Mouse (Mus musculus) kidney, postnatal 0 days (tissue): ENCODE data around the gene Cyp3a13. TPM values are rescaled to one million over a fixed set of nuclear protein-coding genes. Genes with fewer than 3 reads are reported as not detected.
A peak's percentile ranks its signal among the peaks of the same experiment; 100 is the strongest.

Source experiments
- ATAC-seq: fragments of 200-750 bp; cut with Nextera tagmentation; replicated peaks from 2 replicates; pipeline ENCODE4 v1.8.0; 2017; ENCODE audit warnings: low read depth, moderate number of reproducible peaks, moderate TSS enrichment, moderate library complexity; ENCODE audit not compliant: low FRiP score
- DNase-seq: peaks from one replicate; pipeline ENCODE4 v3.0.0-alpha.2; 2016; ENCODE audit warnings: low spot score
- H3K27ac ChIP-seq: fragments of 300-500 bp; sonication (generic); 2 replicates; pipeline ENCODE4 v1.5.1; 2014; ENCODE audit warnings: mild to moderate bottlenecking
- H3K27me3 ChIP-seq: fragments of 300-500 bp; sonication (generic); 2 replicates; pipeline ENCODE4 v1.6.1; 2014; ENCODE audit warnings: low read length, mixed read lengths; ENCODE audit not compliant: insufficient read depth
- H3K36me3 ChIP-seq: fragments of 300-500 bp; sonication (generic); 2 replicates; pipeline ENCODE4 v1.6.1; 2014; ENCODE audit warnings: low read length, mixed read lengths; ENCODE audit not compliant: insufficient read depth
- H3K4me1 ChIP-seq: fragments of 300-500 bp; sonication (generic); replicated peaks from 2 replicates; pipeline ENCODE4 v1.6.1; 2014; ENCODE audit warnings: antibody characterized with exemption, low read length, mixed read lengths; ENCODE audit not compliant: insufficient read depth
- H3K4me2 ChIP-seq: fragments of 300-500 bp; sonication (generic); 2 replicates; pipeline ENCODE4 v1.6.1; 2014; ENCODE audit warnings: mild to moderate bottlenecking, low read length, moderate library complexity, mixed read lengths
- H3K4me3 ChIP-seq: fragments of 300-500 bp; sonication (generic); replicated peaks from 2 replicates; pipeline ENCODE4 v1.5.1; 2014; ENCODE audit warnings: low read depth, low read length
- H3K9ac ChIP-seq: fragments of 300-500 bp; sonication (generic); 2 replicates; pipeline ENCODE4 v1.6.1; 2014; ENCODE audit warnings: low read depth, low read length
- H3K9me3 ChIP-seq: fragments of 300-500 bp; sonication (generic); replicated peaks from 2 replicates; pipeline ENCODE4 v1.6.1; 2016; ENCODE audit warnings: low read length, inconsistent platforms, mixed read lengths
- CTCF ChIP-seq: IDR thresholded peaks from 2 replicates; pipeline ENCODE4 v1.5.1; 2016; ENCODE audit warnings: antibody characterized with exemption, low read depth, mild to moderate bottlenecking, moderate library complexity
- WGBS: fragments of 180-500 bp; shearing (Covaris S2); extraction: QIAGEN DNeasy Blood & Tissue Kit; methylation state at CpG from one replicate; pipeline ENCODE4 v1.1.7; 2014; 5-methylcytosine and 5-hydroxymethylcytosine counted together
- polyA plus RNA-seq: library from polyadenylated mRNA; unstranded; fragments of >200 nt; fragmentation: Nextera tagmentation; extraction: Ambion mirVana; gene quantifications from 2 replicates; pipeline ENCODE4 v1.2.1, GENCODE M21; 2015

Cyp3a13 gene
- polyA plus RNA-seq, 1 experiment from 2014 or later: 0.20 TPM

- peak; percentile 11 for DNase-seq
- no peaks in the 10 kb centered on the region for H3K4me1 ChIP-seq
- ATAC-seq: no peak
Observed at GRCm38 (mm10) chr5:137914508-137914907, 6.9 kb downstream of the Cyp3a13 start.

DNA sequence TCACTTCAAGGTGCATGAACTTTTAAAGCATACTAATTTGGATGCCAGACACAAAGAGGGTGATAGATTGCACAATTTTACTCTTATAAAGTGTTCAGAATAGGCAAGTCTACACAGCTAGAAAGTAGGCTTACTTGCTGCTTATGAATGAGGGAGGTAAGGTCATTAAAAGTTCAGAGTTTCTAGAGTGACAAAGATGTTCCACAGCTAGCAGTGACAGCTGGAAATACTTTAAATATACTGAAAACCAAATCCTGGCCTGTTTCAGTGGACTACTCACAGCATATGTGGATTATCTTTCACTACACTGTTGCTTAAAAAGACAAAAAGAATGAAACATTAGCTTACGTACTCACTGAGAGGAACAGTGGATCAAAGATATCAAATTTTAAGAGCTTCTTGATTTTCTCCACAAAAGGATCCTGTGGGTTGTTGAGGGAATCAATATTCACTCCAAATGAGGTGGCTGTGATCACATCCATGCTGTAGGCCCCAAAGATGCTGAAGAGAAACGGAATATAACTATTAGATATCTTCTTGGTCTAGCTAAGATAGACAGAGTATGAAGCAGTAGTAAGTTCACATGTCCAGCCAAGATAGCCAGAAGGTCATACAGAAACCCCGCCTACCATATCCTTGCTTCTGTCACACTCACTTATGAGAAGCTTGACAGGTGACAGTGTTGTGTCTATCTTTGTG, 11.7 kb downstream of the Cyp3a13 start:
- Histone ChIP-seq H3K27ac (no peak overlapping the region), H3K36me3 (no peaks in the 10 kb centered on the region), H3K9me3 (no peaks in the 10 kb centered on the region), H3K27me3 (no peaks in the 10 kb centered on the region), H3K4me3 (no peak overlapping the region), H3K9ac (no peak overlapping the region), H3K4me1 (no peaks in the 10 kb centered on the region), H3K4me2 (no peak overlapping the region)
- no peak for TF ChIP-seq CTCF
- ATAC-seq: no peak
- 65% methylated on average over 3 of the region's 3 CpGs for WGBS
- DNase-seq: peak; percentile 19

More at GRCm38 (mm10) chr5:137914508-137914907, 6.9 kb downstream of the Cyp3a13 start:
- no peaks in the 10 kb centered on the region for H3K36me3 ChIP-seq
- no peak overlapping the region for H3K9ac ChIP-seq
- H3K4me3 ChIP-seq: no peak overlapping the region
- H3K27ac ChIP-seq: no peak overlapping the region
- TF ChIP-seq CTCF: peak; percentile 32; the same call in 1 of the 2 replicates
- no peak overlapping the region for H3K4me2 ChIP-seq
- no peaks in the 10 kb centered on the region for H3K9me3 ChIP-seq
- H3K27me3 ChIP-seq: no peaks in the 10 kb centered on the region

- Histone ChIP-seq H3K4me2 (no peak overlapping the region), H3K4me3 (no peak overlapping the region), H3K9ac (no peak overlapping the region), H3K9me3 (no peaks in the 10 kb centered on the region), H3K27me3 (no peaks in the 10 kb centered on the region), H3K27ac (no peak overlapping the region), H3K36me3 (no peaks in the 10 kb centered on the region), H3K4me1 (no peaks in the 10 kb centered on the region)
- TF ChIP-seq CTCF: no peak
- ATAC-seq (no peak), DNase-seq (no peak)
- 79% methylated on average over 1 of the region's 1 CpGs for WGBS
Observed at GRCm38 (mm10) chr5:137897812-137898211, 23.6 kb downstream of the Cyp3a13 start.

DNA sequence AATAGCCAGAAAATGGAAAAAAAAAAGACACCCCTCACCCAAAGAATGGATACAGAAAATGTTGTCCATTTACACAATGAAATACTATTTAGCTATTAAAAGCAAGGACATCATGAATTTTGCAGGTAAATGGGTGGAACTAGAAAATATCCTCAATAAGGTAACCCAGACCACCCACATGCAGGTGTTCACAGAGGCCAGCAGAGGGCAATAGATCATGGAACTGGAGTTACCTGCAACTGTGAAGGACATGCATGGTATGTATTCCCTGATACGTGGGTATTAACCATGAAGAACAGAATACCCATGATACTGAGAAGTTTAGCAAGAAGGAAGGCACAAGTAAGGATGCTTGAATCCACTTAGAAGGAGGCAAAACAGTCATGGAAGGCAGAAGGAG, 28.5 kb downstream of the Cyp3a13 start:
- no peak overlapping the region for H3K9ac ChIP-seq
- 38% methylated on average over 1 of the region's 1 CpGs for WGBS
- DNase-seq (no peak), ATAC-seq (no peak)
- no peaks in the 10 kb centered on the region for H3K9me3 ChIP-seq
- peak; percentile 61 for TF ChIP-seq CTCF
- no peak overlapping the region for H3K4me2 ChIP-seq
- H3K36me3 ChIP-seq: no peaks in the 10 kb centered on the region
- H3K4me3 ChIP-seq: no peak overlapping the region
- no peaks in the 10 kb centered on the region for H3K4me1 ChIP-seq
- no peaks in the 10 kb centered on the region for H3K27me3 ChIP-seq
- no peak overlapping the region for H3K27ac ChIP-seq

DNA sequence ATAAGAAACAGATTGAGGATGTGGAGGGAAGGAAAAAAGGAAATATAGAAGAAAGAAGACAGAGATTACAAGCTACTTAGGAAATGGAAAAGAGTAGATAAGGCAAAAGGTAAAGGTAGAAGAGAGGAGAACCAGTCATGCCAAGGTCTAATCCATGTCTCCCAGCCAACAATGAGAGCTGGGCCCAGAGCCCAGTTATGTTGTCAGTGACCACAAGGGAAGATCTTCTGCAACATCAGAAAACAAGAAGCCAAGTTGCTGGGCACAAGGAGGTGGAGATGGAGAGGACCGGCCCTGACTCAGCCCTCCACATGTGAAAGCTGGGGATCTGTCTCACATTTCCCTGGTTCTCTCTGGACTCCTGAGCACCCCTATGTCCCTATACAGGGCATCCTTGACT, 33.8 kb downstream of the Cyp3a13 start:
- Histone ChIP-seq H3K9me3 (no peaks in the 10 kb centered on the region), H3K4me2 (no peak overlapping the region), H3K9ac (no peak overlapping the region), H3K4me1 (no peaks in the 10 kb centered on the region), H3K27me3 (no peaks in the 10 kb centered on the region), H3K4me3 (no peak overlapping the region), H3K27ac (no peak overlapping the region), H3K36me3 (no peaks in the 10 kb centered on the region)
- no peak for DNase-seq
- WGBS: 83% methylated on average over 1 of the region's 1 CpGs
- TF ChIP-seq CTCF: no peak
- ATAC-seq: no peak

DNA sequence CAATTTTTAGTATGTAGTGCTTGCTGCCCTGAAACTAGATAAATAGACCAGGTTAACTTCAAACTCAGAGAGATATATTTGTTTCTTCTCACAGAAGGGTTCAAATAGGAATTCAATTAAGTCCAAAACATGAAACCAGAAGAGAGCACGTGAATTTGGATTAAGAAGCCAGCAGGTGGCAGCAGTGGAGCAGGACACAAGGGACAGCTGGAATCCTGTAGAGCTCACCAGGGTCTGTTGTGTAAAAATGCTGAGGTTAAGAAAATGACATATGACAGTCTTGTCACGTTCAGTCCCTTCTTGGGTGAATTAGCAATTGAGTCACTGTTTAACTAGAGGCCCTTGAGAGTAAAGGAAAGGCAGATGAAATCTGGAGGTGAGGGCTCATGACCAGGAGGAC, 35.5 kb downstream of the Cyp3a13 start:
- Histone ChIP-seq H3K9me3 (no peaks in the 10 kb centered on the region), H3K4me3 (no peak overlapping the region), H3K27me3 (no peaks in the 10 kb centered on the region), H3K4me2 (no peak overlapping the region), H3K36me3 (no peaks in the 10 kb centered on the region), H3K4me1 (no peaks in the 10 kb centered on the region), H3K27ac (no peak overlapping the region), H3K9ac (no peak overlapping the region)
- 2% methylated on average over 2 of the region's 2 CpGs for WGBS
- ATAC-seq: peak; percentile 54; the same call in 1 of the 2 replicates
- peak; percentile 84 for DNase-seq
- TF ChIP-seq CTCF: peak; percentile 89

DNA sequence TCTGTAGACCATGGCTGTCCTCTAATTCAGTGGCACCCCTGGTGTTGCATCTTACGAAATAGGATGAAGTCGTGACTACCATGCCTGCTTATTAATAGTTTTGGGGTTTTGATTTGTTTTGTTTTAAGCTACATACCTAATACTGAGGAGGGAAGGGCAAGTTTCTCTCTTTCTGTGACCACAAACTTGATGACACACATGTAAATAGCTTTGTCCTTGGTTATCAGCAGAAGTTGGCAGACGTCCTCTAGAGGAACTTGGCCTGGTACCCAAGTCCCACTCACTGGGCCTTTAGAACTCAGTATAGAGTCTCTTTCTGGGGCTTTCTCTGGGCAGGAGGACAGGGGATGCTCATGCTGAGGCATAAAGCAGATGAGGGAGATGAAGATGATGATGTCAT, 38.1 kb downstream of the Cyp3a13 start:
- Histone ChIP-seq H3K9me3 (no peaks in the 10 kb centered on the region), H3K4me2 (no peak overlapping the region), H3K9ac (no peak overlapping the region), H3K27ac (no peak overlapping the region), H3K27me3 (no peaks in the 10 kb centered on the region), H3K4me1 (no peaks in the 10 kb centered on the region), H3K4me3 (no peak overlapping the region), H3K36me3 (no peaks in the 10 kb centered on the region)
- 82% methylated on average over 3 of the region's 3 CpGs for WGBS
- no peak for TF ChIP-seq CTCF
- no peak for ATAC-seq
- DNase-seq: no peak
